Mouse (Mus musculus) limb, embryonic 12.5 days (tissue): ENCODE data around the gene Rpp14. TPM values are rescaled to one million over a fixed set of nuclear protein-coding genes. Genes with fewer than 3 reads are reported as not detected.

Experiments
- ATAC-seq: fragments of 200-750 bp; cut with Nextera tagmentation; 2 replicates; pipeline ENCODE4 v1.8.0; 2017; ENCODE audit warnings: low read depth, moderate TSS enrichment; ENCODE audit not compliant: insufficient number of reproducible peaks, insufficient read depth, low FRiP score, low TSS enrichment
- H3K27ac ChIP-seq: fragments of 300-500 bp; sonication (generic); 2 replicates; pipeline ENCODE4 v1.5.1; 2016; ENCODE audit warnings: mild to moderate bottlenecking, moderate library complexity
- H3K27me3 ChIP-seq: fragments of 300-500 bp; sonication (generic); 2 replicates; pipeline ENCODE4 v1.6.1; 2016; ENCODE audit warnings: mild to moderate bottlenecking, moderate library complexity
- H3K36me3 ChIP-seq: fragments of 300-500 bp; sonication (generic); 2 replicates; pipeline ENCODE4 v1.6.1; 2016; ENCODE audit warnings: mild to moderate bottlenecking, moderate library complexity
- H3K4me1 ChIP-seq: fragments of 300-500 bp; sonication (generic); replicated peaks from 2 replicates; pipeline ENCODE4 v1.6.1; 2016
- H3K4me2 ChIP-seq: fragments of 300-500 bp; sonication (generic); 2 replicates; pipeline ENCODE4 v1.6.1; 2016; ENCODE audit warnings: mild to moderate bottlenecking, moderate library complexity
- H3K4me3 ChIP-seq: fragments of 300-500 bp; sonication (generic); replicated peaks from 2 replicates; pipeline ENCODE4 v1.5.1; 2016; ENCODE audit warnings: mild to moderate bottlenecking
- H3K9ac ChIP-seq: fragments of 300-500 bp; sonication (generic); replicated peaks from 2 replicates; pipeline ENCODE4 v1.6.1; 2016; ENCODE audit warnings: mild to moderate bottlenecking, moderate library complexity
- H3K9me3 ChIP-seq: fragments of 300-500 bp; sonication (generic); 2 replicates; pipeline ENCODE4 v1.6.1; 2016; ENCODE audit warnings: mild to moderate bottlenecking, moderate library complexity
- WGBS: fragments of 180-500 bp; shearing (Covaris S2); methylation state at CpG from one replicate; pipeline ENCODE4 v1.1.7; 2016; 5-methylcytosine and 5-hydroxymethylcytosine counted together
- polyA plus RNA-seq: library from polyadenylated mRNA; unstranded; fragments of >200 nt; fragmentation: Nextera tagmentation; extraction: Ambion mirVana; gene quantifications from 2 replicates; pipeline ENCODE4 v1.2.1, GENCODE M21; 2016

Rpp14 gene
- polyA plus RNA-seq, 1 experiment from 2014 or later: 50.1 TPM

DNA sequence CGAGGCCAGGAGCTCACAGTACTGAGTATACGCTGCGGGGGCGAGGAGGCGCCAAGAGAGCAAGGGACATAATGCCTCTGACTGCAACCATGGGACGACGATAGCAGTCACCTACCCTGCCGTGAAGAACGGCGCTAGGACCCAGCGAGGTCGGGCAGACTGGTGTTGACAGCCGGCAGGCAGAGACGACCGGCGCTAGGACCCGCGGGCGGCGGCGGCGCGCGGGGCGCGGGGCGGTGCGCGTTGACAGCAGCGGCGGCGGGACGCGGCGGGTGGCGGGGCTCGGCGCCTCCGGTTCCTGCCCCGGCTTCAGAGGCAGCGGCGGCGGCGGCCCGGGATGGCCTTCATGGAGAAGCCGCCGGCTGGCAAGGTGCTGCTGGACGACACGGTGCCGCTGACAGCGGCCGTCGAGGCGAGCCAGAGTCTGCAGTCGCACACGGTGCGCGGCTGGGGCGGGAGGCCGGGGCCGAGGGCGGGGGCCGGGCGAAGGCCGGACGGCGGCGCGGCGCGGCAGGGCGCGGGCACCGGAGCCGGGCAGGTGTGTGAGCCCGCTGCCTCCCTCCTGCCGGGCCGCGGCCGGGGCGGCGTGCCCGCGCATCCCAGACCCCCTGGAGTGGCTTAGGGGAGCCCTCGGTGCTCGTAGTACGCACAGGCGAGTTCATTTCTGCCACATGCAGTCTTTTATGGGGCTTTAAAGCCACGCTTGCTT lies 18.0 kb downstream of the Rpp14 start, which contains the start of gene Pxk:
TSS of gene Pxk (plus strand) at position 234 of the 709 bp plus-strand sequence.
- whole genome bisulfite sequencing: 1% methylated on average over 88 of the region's 89 CpGs
- Histone ChIP-seq H3K27ac (peak within 1 kb of the TSS; percentile 69), H3K36me3 (no peaks in the 10 kb centered on the region), H3K27me3 (no peaks in the 10 kb centered on the region), H3K9me3 (no peaks in the 10 kb centered on the region), H3K4me3 (peak within 1 kb of the TSS; percentile 86), H3K9ac (peak within 1 kb of the TSS; percentile 69), H3K4me2 (peak within 1 kb of the TSS; percentile 65), H3K4me1 (peaks cover 8% of the 10 kb centered on the region)
- ATAC-seq: peak; percentile 92

- Histone ChIP-seq H3K4me1 (peaks cover 8% of the 10 kb centered on the region), H3K27ac (peak overlapping the region; percentile 69), H3K36me3 (no peaks in the 10 kb centered on the region), H3K4me3 (peak overlapping the region; percentile 86), H3K27me3 (no peaks in the 10 kb centered on the region), H3K4me2 (peak overlapping the region; percentile 65), H3K9ac (peak overlapping the region; percentile 69), H3K9me3 (no peaks in the 10 kb centered on the region)
- peak; percentile 8; the same call in 1 of the 2 replicates for ATAC-seq
- 2% methylated on average over 5 of the region's 5 CpGs for WGBS
These were observed 18.5 kb downstream of the Rpp14 start for GRCm38 (mm10) chr14:8098687-8098995.

- Histone ChIP-seq H3K36me3 (no peaks in the 10 kb centered on the region), H3K9me3 (no peaks in the 10 kb centered on the region), H3K4me3 (no peak overlapping the region), H3K27ac (no peak overlapping the region), H3K9ac (no peak overlapping the region), H3K4me2 (peak overlapping the region; percentile 65; the same call in 1 of the 2 replicates), H3K27me3 (no peaks in the 10 kb centered on the region), H3K4me1 (peaks cover 8% of the 10 kb centered on the region)
- no peak for ATAC-seq
- 65% methylated on average over 10 of the region's 10 CpGs for WGBS
These were observed 19.4 kb downstream of the Rpp14 start for GRCm38 (mm10) chr14:8099561-8100021.

- no peaks in the 10 kb centered on the region for H3K27me3 ChIP-seq
- no peak overlapping the region for H3K9ac ChIP-seq
- H3K36me3 ChIP-seq: no peaks in the 10 kb centered on the region
- no peak overlapping the region for H3K4me2 ChIP-seq
- H3K4me3 ChIP-seq: no peak overlapping the region
- no peaks in the 10 kb centered on the region for H3K9me3 ChIP-seq
- no peak for ATAC-seq
- H3K27ac ChIP-seq: no peak overlapping the region
- 92% methylated on average over 8 of the region's 8 CpGs for WGBS
- peaks cover 8% of the 10 kb centered on the region for H3K4me1 ChIP-seq
These were observed 21.7 kb downstream of the Rpp14 start for GRCm38 (mm10) chr14:8101886-8102285.

DNA sequence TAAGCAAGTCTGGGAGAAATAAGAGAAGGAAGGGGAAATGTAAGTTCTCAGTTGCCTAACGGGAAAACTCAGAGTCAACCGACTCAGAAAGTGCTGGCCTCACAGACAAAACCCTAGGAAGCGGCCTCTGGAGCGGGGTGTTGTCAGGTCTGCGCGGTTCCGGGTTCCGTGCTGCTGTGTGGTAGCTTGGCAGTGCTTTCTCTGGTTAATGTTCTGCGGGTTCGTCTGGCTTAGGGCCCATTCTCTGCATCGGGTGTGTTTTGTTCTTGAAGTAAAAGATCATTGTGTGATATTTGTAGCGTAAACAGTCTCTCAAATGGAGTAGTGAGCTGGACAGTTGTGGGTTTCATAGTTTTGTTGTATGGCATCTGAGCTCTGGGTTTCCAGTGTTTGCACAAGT lies 22.5 kb downstream of the Rpp14 start:
- Histone ChIP-seq H3K4me3 (no peak overlapping the region), H3K4me2 (no peak overlapping the region), H3K9ac (no peak overlapping the region), H3K4me1 (peaks cover 7% of the 10 kb centered on the region), H3K9me3 (no peaks in the 10 kb centered on the region), H3K36me3 (0 out of 2 replicates have a peak, but pooled peaks cover 4% of the 10 kb centered on the region), H3K27ac (no peak overlapping the region), H3K27me3 (no peaks in the 10 kb centered on the region)
- no peak for ATAC-seq
- WGBS: 90% methylated on average over 12 of the region's 12 CpGs

DNA sequence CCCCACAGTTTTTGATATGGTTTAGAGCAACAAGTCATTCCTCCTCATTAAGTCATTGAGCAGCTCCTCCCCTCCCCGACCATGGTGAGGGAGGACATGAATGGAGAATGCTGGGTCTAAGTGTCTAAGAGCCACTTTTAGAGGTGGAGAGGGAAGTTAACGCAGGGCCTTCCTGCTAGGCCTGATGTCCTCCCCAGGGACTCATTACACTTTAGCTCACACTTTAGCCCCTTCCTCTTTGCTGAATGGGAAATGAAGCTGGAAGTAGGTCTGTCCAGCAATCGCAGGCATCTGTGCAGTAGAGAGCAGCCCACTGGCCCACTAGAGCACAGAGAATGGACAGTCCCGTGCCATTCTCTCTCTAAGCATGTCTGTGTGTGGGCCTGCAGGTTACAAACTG lies 27.9 kb downstream of the Rpp14 start:
- no peak overlapping the region for H3K4me2 ChIP-seq
- no peaks in the 10 kb centered on the region for H3K27me3 ChIP-seq
- no peak for ATAC-seq
- H3K36me3 ChIP-seq: 0 out of 2 replicates have a peak, but pooled peaks cover 4% of the 10 kb centered on the region
- WGBS: 78% methylated on average over 4 of the region's 4 CpGs
- no peak overlapping the region for H3K27ac ChIP-seq
- H3K9me3 ChIP-seq: no peaks in the 10 kb centered on the region
- H3K9ac ChIP-seq: no peak overlapping the region
- H3K4me3 ChIP-seq: no peak overlapping the region
- 0 out of 2 replicates have a peak, but pooled peaks cover 2% of the 10 kb centered on the region for H3K4me1 ChIP-seq

DNA sequence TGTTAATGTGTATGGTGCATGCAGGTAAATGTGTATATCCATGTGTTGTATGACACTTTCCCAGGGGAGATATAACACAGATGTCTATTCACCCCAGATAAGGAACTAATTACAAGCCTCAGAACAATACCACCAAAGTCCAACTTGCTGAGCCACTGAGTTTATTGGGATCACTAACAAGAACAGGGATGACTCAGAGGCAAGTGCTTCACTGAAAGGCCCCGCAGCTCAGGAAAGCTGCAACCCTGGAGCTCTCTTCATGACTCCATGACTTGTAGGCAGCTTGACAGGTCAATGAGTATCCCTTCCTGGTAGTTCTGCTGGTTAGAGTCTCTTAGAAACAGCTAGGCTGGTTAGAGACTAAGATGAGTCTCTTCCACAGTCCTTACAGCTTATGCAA lies 28.8 kb downstream of the Rpp14 start:
- H3K27ac ChIP-seq: no peak overlapping the region
- H3K9ac ChIP-seq: no peak overlapping the region
- H3K9me3 ChIP-seq: no peaks in the 10 kb centered on the region
- no peak for ATAC-seq
- H3K27me3 ChIP-seq: no peaks in the 10 kb centered on the region
- H3K4me3 ChIP-seq: no peak overlapping the region
- H3K4me1 ChIP-seq: 0 out of 2 replicates have a peak, but pooled peaks cover 2% of the 10 kb centered on the region
- H3K36me3 ChIP-seq: 0 out of 2 replicates have a peak, but pooled peaks cover 4% of the 10 kb centered on the region
- 86% methylated on average over 1 of the region's 1 CpGs for WGBS
- no peak overlapping the region for H3K4me2 ChIP-seq

GRCm38 (mm10) chr14:8111545-8111944 lies 31.4 kb downstream of the Rpp14 start:
- 88% methylated on average over 6 of the region's 6 CpGs for WGBS
- 0 out of 2 replicates have a peak, but pooled peaks cover 4% of the 10 kb centered on the region for H3K36me3 ChIP-seq
- no peaks in the 10 kb centered on the region for H3K9me3 ChIP-seq
- no peak overlapping the region for H3K9ac ChIP-seq
- 0 out of 2 replicates have a peak, but pooled peaks cover 2% of the 10 kb centered on the region for H3K4me1 ChIP-seq
- no peak for ATAC-seq
- H3K4me3 ChIP-seq: no peak overlapping the region
- no peak overlapping the region for H3K27ac ChIP-seq
- no peaks in the 10 kb centered on the region for H3K27me3 ChIP-seq
- H3K4me2 ChIP-seq: no peak overlapping the region

GRCm38 (mm10) chr14:8112036-8112435 lies 31.9 kb downstream of the Rpp14 start:
- WGBS: 82% methylated on average over 8 of the region's 8 CpGs
- Histone ChIP-seq H3K27ac (no peak overlapping the region), H3K4me2 (no peak overlapping the region), H3K9me3 (no peaks in the 10 kb centered on the region), H3K36me3 (0 out of 2 replicates have a peak, but pooled peaks cover 2% of the 10 kb centered on the region), H3K9ac (no peak overlapping the region), H3K4me1 (0 out of 2 replicates have a peak, but pooled peaks cover 2% of the 10 kb centered on the region), H3K4me3 (no peak overlapping the region), H3K27me3 (no peaks in the 10 kb centered on the region)
- no peak for ATAC-seq

DNA sequence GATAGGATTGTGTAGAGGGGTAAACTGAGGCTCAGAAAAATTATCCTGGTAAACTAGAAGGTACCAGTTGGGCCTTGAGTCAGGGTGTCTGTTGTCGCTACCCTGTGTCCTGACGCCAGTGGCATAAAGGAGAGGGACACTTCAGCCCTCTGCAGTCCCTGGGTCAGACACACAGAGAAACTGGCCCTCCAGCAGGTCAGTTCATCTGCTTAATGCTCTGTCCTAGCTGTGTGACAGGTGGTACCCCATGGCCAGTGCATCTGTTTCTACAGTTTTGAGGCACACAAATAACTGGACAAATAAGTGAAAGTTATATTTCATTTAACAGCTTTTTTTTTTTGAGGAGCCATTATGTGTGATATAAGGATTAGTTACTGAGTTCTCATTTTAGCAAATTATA lies 33.4 kb downstream of the Rpp14 start:
- H3K4me1 ChIP-seq: no peaks in the 10 kb centered on the region
- ATAC-seq: no peak
- no peaks in the 10 kb centered on the region for H3K36me3 ChIP-seq
- no peak overlapping the region for H3K4me3 ChIP-seq
- no peak overlapping the region for H3K9ac ChIP-seq
- no peaks in the 10 kb centered on the region for H3K27me3 ChIP-seq
- no peak overlapping the region for H3K4me2 ChIP-seq
- H3K9me3 ChIP-seq: no peaks in the 10 kb centered on the region
- H3K27ac ChIP-seq: no peak overlapping the region
- WGBS: 94% methylated on average over 2 of the region's 2 CpGs

DNA sequence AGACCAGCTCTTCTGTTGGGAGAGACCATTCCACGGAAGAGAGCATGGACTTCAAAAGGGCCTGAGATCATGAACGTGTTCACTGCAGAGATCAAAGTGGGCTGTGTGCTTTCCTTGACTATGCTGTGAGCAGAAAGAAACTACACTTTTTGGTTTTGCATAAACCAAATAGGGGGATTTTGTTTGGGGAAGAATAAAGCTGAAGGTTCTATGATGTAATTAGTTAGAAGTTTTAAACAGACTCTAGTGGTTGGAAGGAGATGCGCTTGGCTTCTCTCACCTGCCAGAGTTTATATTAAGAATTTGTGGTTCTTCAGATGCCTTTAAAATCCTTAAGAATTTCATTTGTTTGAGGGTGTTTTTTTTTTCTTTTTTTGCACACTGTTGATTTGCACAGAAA lies 34.1 kb downstream of the Rpp14 start:
- 43% methylated on average over 3 of the region's 3 CpGs for WGBS
- no peak overlapping the region for H3K27ac ChIP-seq
- no peak overlapping the region for H3K4me3 ChIP-seq

DNA sequence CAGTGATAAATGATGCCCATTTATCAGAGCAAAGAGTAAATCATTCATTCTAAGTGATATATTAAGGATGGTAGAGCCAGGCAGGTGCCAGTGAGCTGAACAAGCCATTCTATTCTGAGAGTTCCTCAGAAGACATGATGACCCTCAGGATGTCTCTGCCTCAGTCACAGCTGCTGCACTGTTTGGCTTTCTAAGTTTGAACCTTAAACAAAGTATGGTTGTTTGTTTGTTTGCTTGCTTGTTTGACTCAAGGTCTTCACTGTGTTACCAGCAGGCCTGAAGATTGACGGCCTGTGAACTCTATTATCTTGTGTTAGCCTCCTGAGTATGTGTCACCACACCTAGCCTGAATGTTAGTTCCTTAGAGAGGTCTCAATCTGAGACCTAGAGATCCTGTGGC lies 34.6 kb downstream of the Rpp14 start:
- Histone ChIP-seq H3K27ac (no peak overlapping the region), H3K9me3 (no peaks in the 10 kb centered on the region), H3K9ac (no peak overlapping the region), H3K4me3 (no peak overlapping the region), H3K27me3 (no peaks in the 10 kb centered on the region), H3K4me2 (no peak overlapping the region), H3K4me1 (no peaks in the 10 kb centered on the region), H3K36me3 (no peaks in the 10 kb centered on the region)
- 83% methylated on average over 1 of the region's 1 CpGs for WGBS
- no peak for ATAC-seq

More for the DNA sequence above, 34.1 kb downstream of the Rpp14 start:
- Histone ChIP-seq H3K4me1 (no peaks in the 10 kb centered on the region), H3K4me2 (no peak overlapping the region), H3K9me3 (no peaks in the 10 kb centered on the region), H3K36me3 (no peaks in the 10 kb centered on the region), H3K27me3 (no peaks in the 10 kb centered on the region), H3K9ac (no peak overlapping the region)
- ATAC-seq: no peak
